Mouse (Mus musculus): ENCODE results near the gene Kif2c.

Gene Kif2c

GRCm38 (mm10) chr4:117138295-117139216 lies 43.9 kb downstream of the Kif2c start:
- no peak for DNase-seq (ENCODE audit: low read depth, low spot score)

- no peak for DNase-seq (ENCODE audit: low read depth, low spot score)
Observed at GRCm38 (mm10) chr4:117136034-117136433, 46.4 kb downstream of the Kif2c start.

DNA sequence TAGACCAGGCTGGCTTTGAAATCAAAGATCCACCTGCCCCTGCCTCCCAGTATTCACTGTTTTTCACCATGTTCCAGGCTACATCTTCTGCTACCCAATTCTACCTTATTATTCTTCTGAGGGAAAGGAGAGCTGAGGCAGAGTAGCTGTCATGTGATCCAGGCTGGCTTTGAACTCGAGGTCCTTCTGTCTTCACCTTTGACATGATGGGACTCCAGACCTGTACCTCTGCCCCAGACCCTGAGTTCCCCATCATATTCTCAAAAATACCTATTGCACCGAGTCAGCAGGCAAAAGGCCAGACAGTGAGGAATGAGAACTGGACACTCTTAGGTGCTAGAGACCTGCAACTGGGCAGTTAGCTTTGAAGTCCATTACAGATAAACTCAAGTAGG lies 47.8 kb downstream of the Kif2c start:
- DNase-seq (ENCODE audit: low read depth, low spot score): no peak

- peak; percentile 97 for DNase-seq (ENCODE audit: low read depth, low spot score)
Observed at GRCm38 (mm10) chr4:117133817-117134600, 48.4 kb downstream of the Kif2c start, which contains the start of gene Plk3. TSS of gene Plk3 (minus strand) at chr4:117133963.

DNA sequence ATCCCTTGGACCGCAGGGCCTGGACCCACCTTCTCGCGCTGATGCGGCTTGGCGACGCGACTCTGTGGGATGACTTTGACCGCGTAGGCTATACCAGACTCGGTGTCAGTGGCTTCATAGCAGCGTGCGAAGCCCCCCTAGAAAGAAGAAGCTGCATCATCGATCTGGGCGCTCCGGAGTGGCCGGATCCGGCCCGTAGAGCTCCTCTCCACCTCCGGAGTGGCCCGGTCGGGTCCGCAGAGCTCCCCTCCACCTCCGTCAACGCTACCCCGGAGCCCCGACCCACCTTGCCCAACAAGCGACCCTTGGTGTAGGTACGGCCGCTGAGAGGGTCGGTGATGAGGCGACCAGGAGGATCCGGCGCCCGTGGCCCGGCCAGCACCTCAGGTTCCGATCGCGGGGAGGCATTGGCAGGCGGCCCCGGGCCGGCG lies 49.1 kb downstream of the Kif2c start:
- DNase-seq (ENCODE audit: low read depth, low spot score): no peak

DNA sequence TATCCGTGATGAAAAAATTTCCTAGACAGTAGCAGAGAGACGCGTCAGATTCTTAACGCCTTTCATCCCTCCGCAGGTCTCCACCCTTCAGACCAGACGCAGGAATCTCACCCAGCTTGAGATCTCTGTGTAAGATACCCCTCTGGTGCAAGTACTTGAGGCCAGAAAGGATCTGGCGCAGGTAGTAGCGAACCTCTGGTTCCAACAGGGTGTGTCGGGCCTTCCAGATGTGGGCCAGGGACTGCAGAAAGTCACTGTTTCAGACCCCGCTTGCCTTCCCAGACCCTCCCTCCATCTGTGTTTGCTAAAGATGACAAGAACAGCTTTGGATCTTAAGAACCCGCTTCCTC lies 49.7 kb downstream of the Kif2c start:
- DNase-seq (ENCODE audit: low read depth, low spot score): no peak

DNA sequence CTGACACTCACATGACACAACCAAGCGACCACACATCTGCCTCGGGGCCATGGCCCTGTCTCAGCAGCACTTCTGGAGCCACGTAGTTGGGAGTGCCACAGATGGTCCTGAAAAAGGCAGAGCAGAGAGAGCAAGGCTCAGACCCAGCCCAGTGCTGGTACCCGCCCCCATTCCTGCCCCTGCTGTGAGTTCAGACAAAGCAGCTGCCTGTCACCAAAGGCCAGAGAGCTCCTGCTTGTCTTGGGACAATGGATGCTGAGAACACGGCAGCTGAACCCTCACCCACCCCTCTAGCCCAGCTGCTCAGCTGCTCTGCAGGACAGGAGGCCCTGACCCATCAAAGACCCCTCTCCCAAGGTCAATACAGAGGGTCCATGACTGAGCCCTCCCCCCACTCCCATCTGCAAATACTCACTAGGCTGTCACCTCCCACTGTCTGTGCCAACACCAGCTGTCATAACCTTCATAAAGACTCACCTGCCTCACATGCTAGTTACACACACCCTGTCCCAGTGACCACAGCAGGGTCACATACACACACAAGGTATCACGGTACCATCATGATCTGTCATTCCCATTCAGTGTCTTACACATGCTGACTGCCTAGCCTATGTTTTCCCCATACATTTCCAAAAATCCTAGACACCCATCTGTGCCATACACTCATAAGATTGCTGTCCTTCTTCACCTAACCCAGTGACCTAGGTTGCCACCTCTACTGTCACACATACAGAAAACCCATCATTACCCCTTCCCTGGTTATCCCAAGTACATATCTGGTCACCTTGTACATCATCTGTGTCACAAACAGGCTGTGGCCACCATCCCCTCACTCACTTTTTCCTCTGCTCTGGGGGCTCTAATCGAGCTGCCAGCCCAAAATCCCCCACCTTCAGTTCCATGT lies 50.3 kb downstream of the Kif2c start:
- DNase-seq (ENCODE audit: low read depth, low spot score): peak; percentile 83

- DNase-seq (ENCODE audit: low read depth, low spot score): no peak
Observed at GRCm38 (mm10) chr4:117131198-117131597, 51.2 kb downstream of the Kif2c start.

DNA sequence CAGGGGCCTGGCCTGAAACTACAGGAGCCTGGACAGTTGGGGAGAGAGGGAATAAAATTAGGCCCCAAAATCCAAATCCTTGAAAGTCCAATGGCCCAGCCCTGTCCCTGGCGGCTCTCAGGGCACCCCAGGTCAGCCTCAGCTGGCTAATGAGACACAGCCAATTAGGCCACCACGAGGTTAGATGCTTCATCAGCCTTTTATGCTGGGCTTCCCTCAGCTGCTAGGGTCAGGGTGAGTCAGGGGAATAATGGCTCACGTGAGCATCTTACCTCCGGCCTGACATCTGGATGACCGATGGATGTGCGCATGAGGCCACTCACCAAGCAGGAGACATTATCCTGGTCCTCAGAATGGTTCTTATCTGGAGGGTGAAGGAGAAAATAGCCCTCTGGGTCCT lies 51.6 kb downstream of the Kif2c start:
- DNase-seq (ENCODE audit: low read depth, low spot score): no peak

GRCm38 (mm10) chr4:117127991-117128686 lies 54.3 kb downstream of the Kif2c start:
- no peak for DNase-seq (ENCODE audit: low read depth, low spot score)

GRCm38 (mm10) chr4:117126675-117127290 lies 55.7 kb downstream of the Kif2c start, which contains the start of gene Tctex1d4:
TSS of gene Tctex1d4 (plus strand) at chr4:117126794.
- DNase-seq (ENCODE audit: low read depth, low spot score): no peak

GRCm38 (mm10) chr4:117125910-117126674 lies 56.3 kb downstream of the Kif2c start:
- DNase-seq (ENCODE audit: low read depth, low spot score): peak; percentile 59

DNA sequence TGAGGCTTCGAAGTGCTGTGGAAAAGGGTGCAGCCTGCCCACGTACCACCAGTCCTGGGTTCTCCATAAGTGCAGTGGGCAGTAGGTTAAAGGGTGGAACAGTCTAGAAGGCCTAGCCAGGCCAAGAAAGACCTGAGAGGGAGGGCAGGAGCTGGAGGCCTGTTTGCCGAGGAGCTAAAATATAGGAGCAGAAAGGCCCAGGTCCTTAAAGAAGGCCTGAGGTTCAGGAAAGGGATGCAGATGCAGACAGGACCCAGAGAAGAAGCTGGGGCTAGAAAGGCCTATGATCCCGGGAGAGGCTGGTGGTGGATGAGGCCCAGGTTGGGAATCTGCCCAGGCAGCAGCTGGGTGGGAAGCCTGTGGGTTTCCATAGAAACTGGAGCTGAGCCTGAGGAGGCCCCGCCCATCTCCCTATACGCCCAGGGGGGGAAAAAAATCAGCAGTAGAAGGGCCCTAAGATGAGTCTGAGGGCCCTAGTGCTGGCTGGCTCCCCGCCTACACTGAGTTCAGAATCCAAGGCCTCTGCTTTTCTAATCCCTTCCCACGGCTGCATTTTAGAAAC lies 57.0 kb downstream of the Kif2c start, which contains the start of gene Btbd19:
Btbd19 (minus strand) TSS at position 378 of the 562 bp plus-strand sequence.
- peak; percentile 49 for DNase-seq (ENCODE audit: low read depth, low spot score)

- DNase-seq (ENCODE audit: low read depth, low spot score): no peak
Observed at GRCm38 (mm10) chr4:117124518-117125347, 57.7 kb downstream of the Kif2c start.

DNA sequence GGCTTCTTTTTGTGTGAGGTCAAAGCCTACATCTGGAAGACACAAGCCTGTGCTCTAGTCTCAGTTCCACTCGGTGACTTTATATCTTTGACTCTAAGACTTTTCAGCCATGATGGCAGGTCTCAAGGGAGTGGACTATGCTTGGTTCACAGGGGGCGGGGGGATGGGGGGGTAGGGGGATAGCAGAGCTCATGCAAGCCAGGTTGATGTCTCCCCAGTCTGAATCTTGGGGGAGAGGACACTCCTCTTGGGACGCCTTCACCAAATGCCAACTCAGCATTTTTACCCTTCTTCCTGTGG lies 58.3 kb downstream of the Kif2c start:
- no peak for DNase-seq (ENCODE audit: low read depth, low spot score)

- DNase-seq (ENCODE audit: low read depth, low spot score): no peak
Observed at GRCm38 (mm10) chr4:117123546-117124217, 58.8 kb downstream of the Kif2c start.

DNA sequence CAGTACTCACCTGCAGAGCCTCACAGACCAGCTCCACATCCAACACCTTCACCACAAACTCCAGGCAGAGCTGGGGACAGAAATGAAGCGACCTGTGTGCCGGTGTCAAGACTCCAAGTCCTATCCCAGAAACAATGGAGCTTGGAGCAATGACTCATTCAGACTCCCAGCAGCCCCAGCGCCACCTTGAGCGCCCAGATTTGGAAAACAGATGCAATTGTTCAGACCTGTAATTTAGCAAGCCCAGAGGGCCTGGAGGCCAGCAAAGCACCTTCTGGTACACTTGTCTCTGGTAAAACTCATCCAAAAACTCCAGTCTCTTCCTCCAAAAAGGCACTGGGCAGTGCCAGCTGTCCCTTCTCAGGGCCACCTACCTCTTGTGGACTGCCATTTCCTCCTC lies 60.2 kb downstream of the Kif2c start:
- DNase-seq (ENCODE audit: low read depth, low spot score): no peak
